8 mouse cellular contexts compared by ENCODE assay signal in genomic region chr2:30826825-30827748, GRCm38 (mm10). TPM values are rescaled to one million over a fixed set of nuclear protein-coding genes. Genes with fewer than 3 reads are reported as not detected.
DNase-seq lines count a peak whose midpoint lies in the region; ATAC-seq and TF ChIP-seq lines count a peak whose summit lies in the region.

No protein-coding gene starts in this region.

- 0 out of 2 replicates have a peak, but pooled peaks have one; percentile 15 for TF ChIP-seq POLR2A in cortical plate, adult 2 months (IDR thresholded peaks at IDR 0.05; ENCODE audit: extremely low read depth, insufficient read depth, low read length)
- no peak for TF ChIP-seq POLR2A in lung, adult 2 months (IDR thresholded peaks at IDR 0.05; ENCODE audit: borderline replicate concordance, extremely low read depth, low read depth, low read length)

- no peaks in the 10 kb centered on the region for H3K9me3 ChIP-seq in E14TG2a.4 (ENCODE audit: low read length)
- no peaks in the 10 kb centered on the region for H3K9me3 ChIP-seq in heart, embryonic 14.5 days (ENCODE audit: control insufficient read depth, low read length)
- H3K9me3 ChIP-seq in neural tube, embryonic 14.5 days (ENCODE audit: control insufficient read depth, low read length), result no peaks in the 10 kb centered on the region

- WGBS in heart, embryonic 14.5 days, result 28% methylated on average over 26 of the region's 26 CpGs
- 28% methylated on average over 26 of the region's 26 CpGs for WGBS in lung, adult 2 months
- WGBS in neural tube, embryonic 14.5 days, result 38% methylated on average over 26 of the region's 26 CpGs

- H3K4me1 ChIP-seq in E14TG2a.4 (replicated peaks; ENCODE audit: low read depth, low read length), result peaks cover 70% of the 10 kb centered on the region
- H3K4me1 ChIP-seq in cortical plate, adult 2 months (ENCODE audit: control insufficient read depth, insufficient read depth, low read length), result peaks cover 5% of the 10 kb centered on the region; the same call in 1 of the 2 replicates
- H3K4me1 ChIP-seq in heart, embryonic 14.5 days (ENCODE audit: control insufficient read depth in 2 of 2, insufficient read depth in 2 of 2, low read length in 2 of 2), result peaks cover 9 to 20% of the 10 kb centered on the region in 2 experiments
- H3K4me1 ChIP-seq in lung, adult 2 months (ENCODE audit: control insufficient read depth, insufficient read depth, low read length), result peaks cover 7% of the 10 kb centered on the region
- H3K4me1 ChIP-seq in neural tube, embryonic 14.5 days (ENCODE audit: control insufficient read depth, insufficient read depth, low read length), result peaks cover 11% of the 10 kb centered on the region

- no peak for ATAC-seq in heart, embryonic 14.5 days (ENCODE audit: insufficient number of reproducible peaks, insufficient read depth, low FRiP score, low read depth)
- ATAC-seq in neural tube, embryonic 14.5 days (ENCODE audit: low read depth), result peak; percentile 3; the same call in 1 of the 2 replicates

- H3K4me3 ChIP-seq in E14TG2a.4 (replicated peaks; ENCODE audit: low read length), result peak overlapping the region; percentile 99
- H3K4me3 ChIP-seq in cortical plate, adult 2 months (ENCODE audit: insufficient read depth, low read length), result peak overlapping the region; percentile 85
- peak overlapping the region; percentile 61 to 94 for H3K4me3 ChIP-seq in heart, embryonic 14.5 days (ENCODE audit: control insufficient read depth in 1 of 2, insufficient read depth in 1 of 2, low read depth in 1 of 2, low read length in 2 of 2)
- peak overlapping the region; percentile 94 for H3K4me3 ChIP-seq in lung, adult 2 months (replicated peaks; ENCODE audit: extremely low read depth, low read depth, low read length)
- peak overlapping the region; percentile 96 for H3K4me3 ChIP-seq in neural tube, embryonic 14.5 days (ENCODE audit: low read depth, low read length)

- peak overlapping the region; percentile 95 for H3K4me2 ChIP-seq in heart, embryonic 14.5 days (ENCODE audit: low read length)
- peak overlapping the region; percentile 97 for H3K4me2 ChIP-seq in neural tube, embryonic 14.5 days (ENCODE audit: low read depth, low read length)

- H3K27ac ChIP-seq in cortical plate, adult 2 months (ENCODE audit: insufficient read depth, low read length), result no peak overlapping the region
- peak overlapping the region; percentile 29 to 69 for H3K27ac ChIP-seq in heart, embryonic 14.5 days (replicated peaks in 1 of 2; ENCODE audit: control insufficient read depth in 1 of 2, insufficient read depth in 1 of 2, low read depth in 2 of 2, low read length in 2 of 2)
- H3K27ac ChIP-seq in neural tube, embryonic 14.5 days (ENCODE audit: low read depth, low read length), result peak overlapping the region; percentile 57

- 0 out of 2 replicates have a peak, but pooled peaks cover 2% of the 10 kb centered on the region for H3K27me3 ChIP-seq in E14TG2a.4 (ENCODE audit: insufficient read depth, low read length)
- no peaks in the 10 kb centered on the region for H3K27me3 ChIP-seq in heart, embryonic 14.5 days (ENCODE audit: control insufficient read depth, insufficient read depth, low read length)
- peaks cover 2% of the 10 kb centered on the region; the same call in 1 of the 2 replicates for H3K27me3 ChIP-seq in neural tube, embryonic 14.5 days (ENCODE audit: control insufficient read depth, insufficient read depth, low read length)

- H3K36me3 ChIP-seq in E14TG2a.4 (ENCODE audit: insufficient read depth, low read length), result peaks cover 51% of the 10 kb centered on the region
- H3K36me3 ChIP-seq in heart, embryonic 14.5 days (ENCODE audit: control insufficient read depth, insufficient read depth, low read length), result peaks cover 48% of the 10 kb centered on the region
- H3K36me3 ChIP-seq in neural tube, embryonic 14.5 days (ENCODE audit: control insufficient read depth, insufficient read depth, low read length), result peaks cover 32% of the 10 kb centered on the region

- DNase-seq in 3134 (ENCODE audit: extremely low read depth, insufficient read length, low spot score), result peak; percentile 67
- peak; percentile 64 for DNase-seq in kidney, postnatal 14 days
- no peak for DNase-seq in lung, adult 2 months
- DNase-seq in thymus, postnatal 14 days, result peak; percentile 60

- 0 out of 2 replicates have a peak, but pooled peaks have one; percentile 7 for TF ChIP-seq CTCF in E14TG2a.4 (conservative IDR thresholded peaks at IDR 0.05; ENCODE audit: low read length)
- TF ChIP-seq CTCF in cortical plate, adult 2 months (IDR thresholded peaks at IDR 0.05; ENCODE audit: extremely low read depth, insufficient read depth, low read length), result peak; percentile 26; the same call in 1 of the 2 replicates
- no peak for TF ChIP-seq CTCF in lung, adult 2 months (IDR thresholded peaks at IDR 0.05; ENCODE audit: insufficient read depth, low read length)

- H3K9ac ChIP-seq in heart, embryonic 14.5 days (ENCODE audit: low read length), result peak overlapping the region; percentile 93
- peak overlapping the region; percentile 88 for H3K9ac ChIP-seq in neural tube, embryonic 14.5 days (replicated peaks; ENCODE audit: low read depth, low read length)

RNA-seq across cellular contexts. Expression of gene Asb6, which starts 3.0 kb away (rescaled TPM):
- polyA plus RNA-seq in cortical plate, adult 2 months (2012; rRNA removed), result 44.1 and 45.8 TPM in 2 replicates
- polyA plus RNA-seq in heart, embryonic 14.5 days (2014; fragmentation: Nextera tagmentation; extraction: Ambion mirVana), result 16.7 and 17.8 TPM in 2 replicates
- polyA plus RNA-seq in lung, adult 2 months (2012; rRNA removed), result 42.0 and 44.8 TPM in 2 replicates
- polyA plus RNA-seq in neural tube, embryonic 14.5 days (2014; fragmentation: Nextera tagmentation; extraction: Ambion mirVana), result 35.9 and 36.9 TPM in 2 replicates

RNA-seq across cellular contexts. Expression of gene Prrx2, which starts 7.7 kb away (rescaled TPM):
- 2.3 and 2.7 TPM in 2 replicates for polyA plus RNA-seq in cortical plate, adult 2 months (2012; rRNA removed)
- 33.2 and 47.0 TPM in 2 replicates for polyA plus RNA-seq in heart, embryonic 14.5 days (2014; fragmentation: Nextera tagmentation; extraction: Ambion mirVana)
- polyA plus RNA-seq in lung, adult 2 months (2012; rRNA removed), result 6.2 and 6.6 TPM in 2 replicates
- 0.70 and 0.99 TPM in 2 replicates for polyA plus RNA-seq in neural tube, embryonic 14.5 days (2014; fragmentation: Nextera tagmentation; extraction: Ambion mirVana)

RNA-seq across cellular contexts. Expression of gene Ntmt1, which starts 19.5 kb away (rescaled TPM):
- polyA plus RNA-seq in cortical plate, adult 2 months (2012; rRNA removed), result 47.1 TPM in 2 replicates
- polyA plus RNA-seq in heart, embryonic 14.5 days (2014; fragmentation: Nextera tagmentation; extraction: Ambion mirVana), result 84.2 and 84.9 TPM in 2 replicates
- polyA plus RNA-seq in lung, adult 2 months (2012; rRNA removed), result 20.2 and 23.4 TPM in 2 replicates
- polyA plus RNA-seq in neural tube, embryonic 14.5 days (2014; fragmentation: Nextera tagmentation; extraction: Ambion mirVana), result 105 and 112 TPM in 2 replicates

RNA-seq across cellular contexts. Expression of gene 1700001O22Rik, which starts 23.6 kb away (rescaled TPM):
- polyA plus RNA-seq in cortical plate, adult 2 months (2012; rRNA removed), result 13.5 and 17.5 TPM in 2 replicates
- 1.8 and 2.1 TPM in 2 replicates for polyA plus RNA-seq in heart, embryonic 14.5 days (2014; fragmentation: Nextera tagmentation; extraction: Ambion mirVana)
- 1.8 and 2.2 TPM in 2 replicates for polyA plus RNA-seq in lung, adult 2 months (2012; rRNA removed)
- polyA plus RNA-seq in neural tube, embryonic 14.5 days (2014; fragmentation: Nextera tagmentation; extraction: Ambion mirVana), result 0.89 and 1.9 TPM in 2 replicates
